Mouse (Mus musculus) Patski (cell line): Measurements from ENCODE around the gene Bloc1s1. TPM values are rescaled to one million over a fixed set of nuclear protein-coding genes. Genes with fewer than 3 reads are reported as not detected.

Experiments
- ATAC-seq: fragments of 100-300 bp; one replicate; pipeline ENCODE4 v1.8.0; 2021
- CTCF ChIA-PET: fragments of 350-600 bp; sonication (Branson Sonifier 250); formaldehyde crosslinking; loops from one replicate; lab custom pipeline; 2022; ENCODE audit warnings: inconsistent platforms; lab: Charles Lee
- POLR2A ChIA-PET: fragments of 350-600 bp; sonication (Branson Sonifier 250); formaldehyde crosslinking; loops from one replicate; lab custom pipeline; 2022; ENCODE audit warnings: antibody characterized with exemption, inconsistent platforms; lab: Charles Lee
- DNase-seq: peaks from one replicate; pipeline ENCODE4 v3.0.0-alpha.2; 2011; ENCODE audit warnings: low read depth, low spot score
- H3K27me3 ChIP-seq: fragments of 371-371 bp; one replicate; pipeline ENCODE4 v1.5.1; 2021
- CTCF ChIP-seq: fragments of 100-300 bp; IDR thresholded peaks from one replicate; pipeline ENCODE4 v1.5.1; 2021
- in situ Hi-C: fragments of 300-500 bp; cut with MboI; formaldehyde crosslinking; loops from 3 replicates; pipeline ENCODE4 v1.11.1; 2018; ENCODE audit warnings: low pct_unique_long_range_greater_than_20kb, mixed read lengths
- polyA plus RNA-seq: library from polyadenylated mRNA; unstranded; gene quantifications from one replicate; pipeline ENCODE4 v1.2.3, GENCODE M21; 2021

The Bloc1s1 gene
- polyA plus RNA-seq, 1 experiment from 2014 or later: 203 TPM

DNA sequence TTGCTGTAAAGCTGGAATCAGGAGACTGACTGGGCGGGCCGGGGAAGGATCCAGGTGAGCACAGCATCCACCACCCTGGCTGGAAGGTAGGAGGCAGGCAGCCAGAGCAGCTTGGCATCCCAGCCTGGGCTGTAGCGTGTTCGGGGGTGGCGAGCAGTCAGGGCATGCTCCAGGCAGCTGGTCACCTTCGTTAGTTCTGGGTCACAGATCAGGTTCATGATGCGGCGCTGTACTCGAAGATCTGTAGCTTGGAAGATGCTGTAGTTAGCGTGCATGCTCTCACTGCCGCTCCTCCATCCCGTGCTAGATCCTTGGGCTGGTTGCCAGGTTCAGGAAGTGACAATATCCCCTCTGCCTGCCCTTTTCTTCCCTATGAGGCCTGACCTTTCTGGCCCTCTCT lies 10.1 kb downstream of the Bloc1s1 start:
- in situ Hi-C loops: loop anchor here (25.0 kb wide), 1 partner anchor 1251 kb away; the partner anchor contains the start of genes Nab2 and Nemp1
- ATAC-seq (no peak), DNase-seq (no peak)
- no peaks in the 10 kb centered on the region for H3K27me3 ChIP-seq
- CTCF ChIA-PET: interaction anchor here (0.7 to 5.1 kb wide), 15 partner anchors 9 to 168 kb away, joined by 3 to 48 read pairs (median 6); partner anchors contain the start of genes Bloc1s1, Cd63, Mettl7b and Rdh5
- POLR2A ChIA-PET: interaction anchor here (1.1 to 3.1 kb wide), 4 partner anchors 8 to 64 kb away, joined by 3 to 16 read pairs (median 6); no protein-coding TSS in a partner anchor
- TF ChIP-seq CTCF: no peak

DNA sequence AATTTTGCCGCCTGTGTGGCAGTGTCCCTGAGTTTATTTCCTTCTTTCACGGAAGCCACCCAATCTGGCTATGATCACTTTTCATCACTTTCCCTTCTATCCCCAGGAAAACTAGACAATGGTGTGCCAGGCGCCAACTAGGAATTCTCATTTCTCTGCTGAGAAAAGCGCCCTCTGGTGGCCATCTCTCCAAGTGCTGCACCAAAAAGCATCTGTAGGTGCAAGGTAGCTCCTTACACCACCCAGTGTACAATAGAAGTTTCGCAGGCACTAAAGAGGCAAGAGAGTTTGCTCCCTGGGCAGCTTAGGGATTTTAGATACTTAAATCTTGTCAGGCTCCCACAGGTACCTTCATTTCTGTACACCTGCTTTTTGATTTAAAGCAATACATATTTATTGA lies 10.6 kb downstream of the Bloc1s1 start:
- in situ Hi-C loops: loop anchor here (25.0 kb wide), 1 partner anchor 1251 kb away; the partner anchor contains the start of genes Nab2 and Nemp1
- ChIA-PET CTCF (interaction anchor here (0.7 to 5.1 kb wide), 16 partner anchors 9 to 168 kb away, joined by 3 to 48 read pairs (median 5); partner anchors contain the start of genes Bloc1s1, Cd63, Mettl7b and Rdh5), POLR2A (interaction anchor here (0.6 to 3.1 kb wide), 5 partner anchors 8 to 64 kb away, joined by 3 to 16 read pairs (median 6); no protein-coding TSS in a partner anchor)
- ATAC-seq (peak; percentile 4), DNase-seq (no peak)
- H3K27me3 ChIP-seq: no peaks in the 10 kb centered on the region
- TF ChIP-seq CTCF: no peak

DNA sequence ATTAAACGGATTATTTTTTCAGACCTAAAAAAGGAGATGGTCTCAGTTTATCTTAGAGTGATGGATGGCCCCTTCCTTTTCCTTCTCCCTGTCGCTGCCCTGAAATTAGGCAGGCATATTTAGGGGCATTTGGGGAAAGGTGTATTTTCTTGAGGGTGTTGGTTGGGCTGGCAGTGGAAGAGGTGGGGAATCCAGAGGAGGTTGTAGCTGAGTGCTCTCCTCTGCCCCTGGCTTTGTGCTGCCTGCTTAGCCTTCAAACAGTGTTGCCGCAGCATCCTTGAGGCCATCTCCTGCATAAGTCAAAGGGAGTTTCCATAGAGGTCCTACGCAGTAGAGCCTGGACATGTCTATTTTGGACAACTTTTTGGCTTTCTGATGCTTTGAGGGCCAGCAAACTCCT lies 11.0 kb downstream of the Bloc1s1 start:
- ATAC-seq (no peak), DNase-seq (no peak)
- in situ Hi-C loops: loop anchor here (25.0 kb wide), 1 partner anchor 1250 kb away; the partner anchor contains the start of genes Nab2 and Nemp1
- POLR2A ChIA-PET: interaction anchor here (0.6 to 3.1 kb wide), 6 partner anchors 9 to 65 kb away, joined by 3 to 16 read pairs (median 6); partner anchors contain the start of gene Rdh5
- CTCF ChIA-PET: interaction anchor here (0.7 to 5.1 kb wide), 14 partner anchors 9 to 72 kb away, joined by 3 to 48 read pairs (median 6); partner anchors contain the start of genes Bloc1s1, Cd63, Mettl7b and Rdh5
- no peak for TF ChIP-seq CTCF
- H3K27me3 ChIP-seq: no peaks in the 10 kb centered on the region

DNA sequence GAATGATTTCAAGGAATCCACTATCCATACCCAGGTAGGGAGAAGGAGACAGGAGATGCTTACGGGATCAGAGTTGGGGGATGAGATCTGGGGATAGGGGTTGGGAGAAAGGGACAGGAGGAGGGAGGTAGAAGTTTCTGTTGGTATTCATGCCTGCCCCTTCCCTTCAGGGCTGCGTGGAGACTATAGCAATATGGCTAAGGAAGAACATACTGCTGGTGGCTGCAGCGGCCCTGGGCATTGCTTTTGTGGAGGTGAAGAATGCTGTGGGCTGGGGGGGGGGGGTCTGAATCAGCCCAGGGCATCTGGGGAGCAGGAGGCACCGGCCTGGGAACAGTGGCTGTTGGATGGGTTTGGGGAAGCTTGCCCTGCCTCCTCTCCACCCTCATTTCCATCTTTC lies 11.6 kb downstream of the Bloc1s1 start:
- H3K27me3 ChIP-seq: no peaks in the 10 kb centered on the region
- ATAC-seq (no peak), DNase-seq (no peak)
- CTCF ChIA-PET: interaction anchor here (1.4 to 2.2 kb wide), 7 partner anchors 10 to 65 kb away, joined by 3 to 12 read pairs (median 8); partner anchors contain the start of genes Bloc1s1 and Rdh5
- in situ Hi-C loops: loop anchor here (25.0 kb wide), 1 partner anchor 1250 kb away; the partner anchor contains the start of genes Nab2 and Nemp1
- no peak for TF ChIP-seq CTCF
- POLR2A ChIA-PET: interaction anchor here (1.1 to 3.1 kb wide), 2 partner anchors 9 to 11 kb away, joined by 3 to 16 read pairs; partner anchors contain the start of gene Rdh5

DNA sequence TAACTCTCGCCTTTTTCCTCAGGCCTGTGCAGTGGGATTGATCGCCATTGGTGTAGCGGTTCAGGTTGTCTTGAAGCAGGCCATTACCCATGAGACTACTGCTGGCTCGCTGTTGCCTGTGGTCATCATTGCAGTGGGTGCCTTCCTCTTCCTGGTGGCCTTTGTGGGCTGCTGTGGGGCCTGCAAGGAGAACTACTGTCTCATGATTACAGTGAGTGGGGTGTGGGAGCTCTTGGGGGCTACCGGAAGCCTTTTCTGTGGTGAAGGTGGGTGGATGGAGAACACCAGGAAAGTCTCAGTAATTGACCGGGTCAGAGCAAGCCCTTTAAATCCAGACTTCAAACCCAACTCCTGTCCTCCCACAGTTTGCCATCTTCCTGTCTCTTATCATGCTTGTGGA lies 12.4 kb downstream of the Bloc1s1 start:
- no peak for ATAC-seq
- in situ Hi-C loops: loop anchor here (25.0 kb wide), 1 partner anchor 1249 kb away; the partner anchor contains the start of genes Nab2 and Nemp1
- ChIA-PET POLR2A (interaction anchor here (0.7 to 3.1 kb wide), 3 partner anchors 10 to 20 kb away, joined by 3 to 16 read pairs (median 3); no protein-coding TSS in a partner anchor), CTCF (interaction anchor here (1.5 to 1.6 kb wide), 2 partner anchors 10 to 34 kb away, joined by 4 to 5 read pairs; no protein-coding TSS in a partner anchor)
- TF ChIP-seq CTCF: no peak
- no peak for DNase-seq
- no peaks in the 10 kb centered on the region for H3K27me3 ChIP-seq

DNA sequence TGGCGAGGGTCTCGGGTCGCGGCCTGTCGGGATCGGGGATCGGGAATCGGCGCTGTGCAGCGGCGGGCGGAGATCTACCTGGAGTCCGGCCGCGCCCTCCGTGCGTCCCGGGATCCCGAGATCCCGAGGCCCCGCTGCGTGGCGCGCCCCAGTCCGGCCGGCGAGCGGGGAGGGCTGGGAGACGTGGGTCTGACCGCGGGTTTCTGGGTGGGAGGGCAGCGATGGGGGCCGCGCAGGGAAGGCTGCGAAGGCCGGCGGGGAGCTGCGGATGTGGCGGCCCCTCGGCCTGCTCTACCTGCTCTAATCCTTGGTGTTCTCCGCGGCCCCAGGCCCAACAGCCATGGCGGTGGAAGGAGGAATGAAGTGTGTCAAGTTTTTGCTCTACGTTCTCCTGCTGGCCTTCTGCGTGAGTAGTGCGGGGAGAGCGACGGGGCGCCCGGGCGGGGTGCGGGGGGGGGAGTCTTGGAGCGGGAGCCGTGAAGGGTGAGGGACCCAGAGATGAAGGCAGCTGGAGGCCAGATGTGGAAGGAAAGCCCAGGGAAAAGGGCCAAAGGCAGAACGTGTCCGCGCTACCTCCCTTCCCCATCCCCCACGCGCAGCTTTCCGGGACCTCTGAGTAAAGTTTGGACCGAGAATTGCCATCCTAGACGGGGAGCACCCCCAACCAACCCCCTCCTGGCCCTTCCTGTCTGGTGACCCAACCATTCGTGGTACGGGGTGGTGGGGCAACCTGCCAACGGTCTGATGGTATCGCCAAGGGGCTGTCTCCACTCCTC lies 13.6 kb downstream of the Bloc1s1 start:
- H3K27me3 ChIP-seq: no peaks in the 10 kb centered on the region
- CTCF ChIA-PET: interaction anchor here (1.5 to 1.7 kb wide), 2 partner anchors 11 to 12 kb away, joined by 4 to 5 read pairs; partner anchors contain the start of gene Rdh5
- in situ Hi-C loops: loop anchor here (25.0 kb wide), 1 partner anchor 1248 kb away; the partner anchor contains the start of genes Nab2 and Nemp1
- ATAC-seq: peak; percentile 10
- no peak for DNase-seq
- POLR2A ChIA-PET: interaction anchor here (0.6 to 3.5 kb wide), 6 partner anchors 8 to 205 kb away, joined by 3 to 28 read pairs (median 4); partner anchors contain the start of genes Bloc1s1, Gdf11 and Rdh5
- no peak for TF ChIP-seq CTCF

DNA sequence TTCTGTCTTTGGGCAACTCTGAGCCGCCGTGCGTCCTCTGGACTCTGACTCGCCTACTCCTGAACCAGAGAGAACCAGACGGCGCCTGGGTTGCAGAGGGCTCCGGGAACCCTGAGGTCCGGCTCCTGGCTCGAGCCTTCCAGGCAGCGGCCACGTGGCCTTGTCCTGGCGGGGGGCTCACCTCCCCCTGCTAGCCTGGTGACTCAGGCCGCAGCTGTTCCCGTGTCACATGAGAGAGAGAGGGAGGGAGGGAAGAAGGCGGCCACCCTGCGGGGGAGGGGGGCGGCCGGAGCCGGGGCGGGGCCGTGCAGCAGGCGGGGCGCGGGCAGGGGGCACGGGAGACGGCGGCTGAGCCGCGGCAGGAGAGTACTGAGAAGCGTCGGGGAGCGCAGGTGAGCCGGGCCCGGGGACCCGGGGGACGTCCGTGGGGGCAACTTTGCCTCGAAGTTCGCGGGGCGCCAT lies 14.2 kb downstream of the Bloc1s1 start:
- peak; percentile 82 for ATAC-seq
- no peak for TF ChIP-seq CTCF
- in situ Hi-C loops: loop anchor here (25.0 kb wide), 1 partner anchor 1247 kb away; the partner anchor contains the start of genes Nab2 and Nemp1
- POLR2A ChIA-PET: interaction anchor here (0.5 to 3.5 kb wide), 8 partner anchors 9 to 204 kb away, joined by 3 to 28 read pairs (median 4); partner anchors contain the start of genes Bloc1s1, Gdf11 and Rdh5
- H3K27me3 ChIP-seq: no peaks in the 10 kb centered on the region
- DNase-seq: no peak
- CTCF ChIA-PET: interaction anchor here (1.0 to 2.5 kb wide), 10 partner anchors 13 to 69 kb away, joined by 3 to 8 read pairs (median 4); partner anchors contain the start of genes Bloc1s1 and Rdh5

DNA sequence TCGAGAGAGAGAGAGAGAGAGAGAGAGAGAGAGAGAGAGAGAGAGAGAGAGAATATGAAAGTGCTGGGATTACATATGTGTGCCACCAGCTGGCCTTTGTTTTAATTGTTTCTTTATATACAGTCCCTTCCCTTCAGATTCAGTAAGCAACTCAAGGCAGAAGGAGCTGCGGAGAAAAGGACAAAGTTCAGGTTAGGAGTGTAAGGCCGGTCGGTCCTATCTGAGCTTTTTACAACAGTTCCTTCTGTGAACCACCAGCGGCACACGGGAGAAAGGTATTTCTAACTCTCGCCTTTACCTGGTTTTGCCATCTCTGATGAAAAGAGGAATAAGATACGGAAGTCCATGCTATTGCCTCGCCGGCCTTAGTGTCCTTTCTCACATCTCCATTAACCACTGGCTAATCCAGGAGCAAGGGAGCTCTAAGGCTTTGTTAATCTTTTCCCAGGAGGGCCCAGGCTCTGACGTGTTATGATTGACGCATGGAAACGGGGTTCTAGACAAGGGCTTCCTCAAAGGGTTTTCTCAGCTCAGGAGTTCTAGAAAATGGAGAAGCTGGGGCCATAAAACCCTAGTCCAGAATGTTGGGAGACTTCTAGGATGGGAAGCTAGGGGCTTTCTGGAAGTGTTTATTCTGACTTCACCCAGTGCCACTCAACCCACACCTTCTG lies 14.9 kb downstream of the Bloc1s1 start:
- POLR2A ChIA-PET: interaction anchor here (0.5 to 3.5 kb wide), 8 partner anchors 9 to 75 kb away, joined by 3 to 28 read pairs (median 4); partner anchors contain the start of genes Bloc1s1, Gdf11 and Rdh5
- CTCF ChIA-PET: interaction anchor here (1.0 to 2.5 kb wide), 11 partner anchors 13 to 70 kb away, joined by 3 to 8 read pairs (median 4); partner anchors contain the start of genes Bloc1s1 and Rdh5
- no peak for TF ChIP-seq CTCF
- ATAC-seq: no peak
- in situ Hi-C loops: loop anchor here (25.0 kb wide), 1 partner anchor 1247 kb away; the partner anchor contains the start of genes Nab2 and Nemp1
- DNase-seq: no peak
- no peaks in the 10 kb centered on the region for H3K27me3 ChIP-seq

DNA sequence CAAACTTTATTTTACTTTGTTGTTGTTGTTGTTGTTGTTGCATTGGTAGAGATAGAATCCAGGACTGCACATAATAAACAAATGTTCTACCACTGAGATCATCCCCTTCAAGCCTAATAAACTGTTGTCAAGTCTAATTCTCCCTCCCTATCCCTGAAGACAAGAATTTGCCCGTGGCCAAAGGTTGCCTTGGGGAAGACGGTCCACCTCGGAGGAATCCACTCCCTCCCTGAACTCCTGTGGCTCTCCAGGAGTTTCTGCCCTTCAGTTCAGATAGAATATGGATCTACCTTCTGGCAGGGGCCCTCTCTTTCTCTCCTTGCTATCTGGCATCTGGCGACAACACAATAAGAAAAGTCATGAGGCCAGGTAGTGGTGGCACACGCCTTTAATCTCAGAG lies 19.0 kb downstream of the Bloc1s1 start:
- TF ChIP-seq CTCF: no peak
- DNase-seq (no peak), ATAC-seq (no peak)
- POLR2A ChIA-PET: no interaction called here
- in situ Hi-C loops: loop anchor here (25.0 kb wide), 1 partner anchor 1243 kb away; the partner anchor contains the start of genes Nab2 and Nemp1
- no peaks in the 10 kb centered on the region for H3K27me3 ChIP-seq
- CTCF ChIA-PET: no interaction called here
